Mouse (Mus musculus) forebrain, embryonic 12.5 days (tissue): ENCODE results near the gene Cox6a2. TPM values are rescaled to one million over a fixed set of nuclear protein-coding genes. Genes with fewer than 3 reads are reported as not detected.

ENCODE experiments used
- ATAC-seq: fragments of 200-750 bp; cut with Nextera tagmentation; 2 replicates; pipeline ENCODE4 v1.8.0; 2017; ENCODE audit warnings: moderate TSS enrichment; ENCODE audit not compliant: low FRiP score
- H3K27ac ChIP-seq: fragments of 300-500 bp; sonication (generic); 2 replicates; pipeline ENCODE4 v1.5.1; 2016; ENCODE audit warnings: mild to moderate bottlenecking
- H3K27me3 ChIP-seq: fragments of 300-500 bp; sonication (generic); 2 replicates; pipeline ENCODE4 v1.6.1; 2016; ENCODE audit warnings: mild to moderate bottlenecking
- H3K36me3 ChIP-seq: fragments of 300-500 bp; sonication (generic); replicated peaks from 2 replicates; pipeline ENCODE4 v1.6.1; 2016; ENCODE audit warnings: mild to moderate bottlenecking
- H3K4me1 ChIP-seq: fragments of 300-500 bp; sonication (generic); 2 replicates; pipeline ENCODE4 v1.6.1; 2016
- H3K4me2 ChIP-seq: fragments of 300-500 bp; sonication (generic); 2 replicates; pipeline ENCODE4 v1.6.1; 2016; ENCODE audit warnings: mild to moderate bottlenecking, moderate library complexity
- H3K4me3 ChIP-seq: fragments of 300-500 bp; sonication (generic); replicated peaks from 2 replicates; pipeline ENCODE4 v1.5.1; 2016; ENCODE audit warnings: mild to moderate bottlenecking
- H3K9ac ChIP-seq: fragments of 300-500 bp; sonication (generic); 2 replicates; pipeline ENCODE4 v1.6.1; 2016; ENCODE audit warnings: mild to moderate bottlenecking
- H3K9me3 ChIP-seq: fragments of 300-500 bp; sonication (generic); 2 replicates; pipeline ENCODE4 v1.6.1; 2016
- WGBS: fragments of 180-500 bp; shearing (Covaris S2); methylation state at CpG from one replicate; pipeline ENCODE4 v1.1.7; 2016; 5-methylcytosine and 5-hydroxymethylcytosine counted together
- polyA plus RNA-seq: library from polyadenylated mRNA; unstranded; fragments of >200 nt; fragmentation: Nextera tagmentation; extraction: Ambion mirVana; gene quantifications from 2 replicates; pipeline ENCODE4 v1.2.1, GENCODE M21; 2016

Cox6a2 gene
- polyA plus RNA-seq = 0.29 TPM in 1 of 2 replicates, not detected in the other

DNA sequence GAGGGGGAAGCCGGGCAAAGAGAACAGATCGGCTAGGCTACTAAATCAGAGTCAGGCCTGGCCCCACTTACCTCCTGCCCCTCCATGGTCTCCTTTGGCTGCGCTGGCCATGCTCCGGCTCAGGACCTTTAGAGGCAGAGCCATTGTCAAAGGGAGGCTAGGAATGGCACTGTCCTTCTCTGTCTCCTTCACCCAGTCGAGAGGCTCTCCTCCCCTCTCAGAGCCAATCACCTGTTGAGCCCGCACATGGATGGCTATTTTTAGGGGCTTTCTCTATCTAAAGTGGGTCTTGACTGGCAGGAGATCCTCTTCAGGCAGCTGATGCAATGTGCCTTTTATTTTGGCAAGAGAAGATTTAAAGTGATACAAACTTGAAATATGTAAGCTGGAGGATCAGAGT, at the start of gene Cox6a2:
Gene Cox6a2 (minus strand): TSS at position 236 of the 400 bp plus-strand sequence.
- no peak for ATAC-seq
- no peak within 1 kb of the TSS for H3K4me2 ChIP-seq
- H3K4me3 ChIP-seq = no peak within 1 kb of the TSS
- no peak within 1 kb of the TSS for H3K9ac ChIP-seq
- WGBS = 77% methylated on average over 6 of the region's 6 CpGs
- H3K4me1 ChIP-seq = no peaks in the 10 kb centered on the region
- no peaks in the 10 kb centered on the region for H3K36me3 ChIP-seq
- H3K27me3 ChIP-seq = no peaks in the 10 kb centered on the region; the same call in 1 of the 2 replicates
- no peaks in the 10 kb centered on the region for H3K9me3 ChIP-seq
- H3K27ac ChIP-seq = no peak within 1 kb of the TSS

- Histone ChIP-seq H3K27me3 (peaks cover 25% of the 10 kb centered on the region), H3K27ac (no peak overlapping the region), H3K9me3 (no peaks in the 10 kb centered on the region), H3K36me3 (no peaks in the 10 kb centered on the region), H3K4me1 (peaks cover 15% of the 10 kb centered on the region), H3K4me3 (no peak overlapping the region), H3K9ac (no peak overlapping the region), H3K4me2 (no peak overlapping the region)
- ATAC-seq = no peak
- 88% methylated on average over 5 of the region's 5 CpGs for WGBS
Measured at GRCm38 (mm10) chr7:128255757-128256156, 49.6 kb upstream of the Cox6a2 start.

- WGBS = 56% methylated on average over 2 of the region's 2 CpGs
- ATAC-seq = no peak
- H3K27me3 ChIP-seq = peaks cover 29% of the 10 kb centered on the region
- H3K36me3 ChIP-seq = no peaks in the 10 kb centered on the region; the same call in 1 of the 2 replicates
- H3K4me1 ChIP-seq = peaks cover 15% of the 10 kb centered on the region
- no peak overlapping the region for H3K27ac ChIP-seq
- H3K9me3 ChIP-seq = no peaks in the 10 kb centered on the region
- no peak overlapping the region for H3K4me3 ChIP-seq
- H3K9ac ChIP-seq = no peak overlapping the region
- H3K4me2 ChIP-seq = no peak overlapping the region
Measured at GRCm38 (mm10) chr7:128254978-128255377, 48.8 kb upstream of the Cox6a2 start.

DNA sequence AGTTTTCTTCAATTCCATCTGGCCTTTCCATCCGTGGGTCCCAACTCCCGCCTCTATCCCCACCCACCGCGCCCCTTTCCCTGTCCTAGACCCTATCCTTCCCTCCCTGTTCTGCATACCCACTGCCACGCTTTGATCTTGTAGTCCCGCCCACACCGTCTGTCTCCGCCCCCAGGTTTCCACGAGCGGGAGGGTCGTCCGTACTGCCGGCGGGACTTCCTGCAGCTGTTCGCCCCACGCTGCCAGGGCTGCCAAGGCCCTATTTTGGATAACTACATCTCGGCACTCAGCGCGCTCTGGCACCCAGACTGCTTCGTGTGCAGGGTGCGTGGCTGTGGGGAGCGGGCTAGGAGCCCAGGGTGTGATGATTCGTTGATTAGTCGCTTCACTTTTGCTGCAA, 46.4 kb upstream of the Cox6a2 start:
- no peak overlapping the region for H3K27ac ChIP-seq

DNA sequence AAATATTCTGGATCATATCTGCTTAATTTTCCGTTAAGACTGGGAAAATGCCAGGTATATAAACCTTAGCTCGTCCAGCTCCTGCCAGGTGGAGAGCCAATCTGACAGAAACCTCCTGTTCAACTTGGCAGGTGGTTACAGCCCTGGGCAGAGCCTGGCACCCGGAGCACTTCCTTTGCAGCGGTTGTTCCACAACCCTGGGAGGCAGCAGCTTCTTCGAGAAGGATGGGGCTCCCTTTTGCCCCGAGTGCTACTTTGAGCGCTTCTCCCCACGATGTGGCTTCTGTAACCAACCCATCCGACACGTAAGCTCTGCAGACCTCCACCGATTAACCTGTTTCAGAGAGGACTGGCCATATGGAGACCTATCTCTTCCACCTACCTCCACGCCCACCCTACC, 45.8 kb upstream of the Cox6a2 start:
- peaks cover 50% of the 10 kb centered on the region for H3K27me3 ChIP-seq
- H3K27ac ChIP-seq = no peak overlapping the region
- H3K36me3 ChIP-seq = no peaks in the 10 kb centered on the region; the same call in 1 of the 2 replicates
- H3K4me3 ChIP-seq = peak overlapping the region; percentile 32
- no peak overlapping the region; the same call in 1 of the 2 replicates for H3K9ac ChIP-seq
- H3K4me2 ChIP-seq = peak overlapping the region; percentile 66
- H3K4me1 ChIP-seq = peaks cover 23% of the 10 kb centered on the region
- no peaks in the 10 kb centered on the region for H3K9me3 ChIP-seq
- 57% methylated on average over 12 of the region's 12 CpGs for WGBS
- no peak for ATAC-seq

More for the DNA sequence above, 46.4 kb upstream of the Cox6a2 start:
- no peaks in the 10 kb centered on the region; the same call in 1 of the 2 replicates for H3K36me3 ChIP-seq
- peak overlapping the region; percentile 32 for H3K4me3 ChIP-seq
- H3K4me1 ChIP-seq = peaks cover 17% of the 10 kb centered on the region
- peaks cover 45% of the 10 kb centered on the region for H3K27me3 ChIP-seq
- peak overlapping the region; percentile 39 for H3K9ac ChIP-seq
- H3K9me3 ChIP-seq = no peaks in the 10 kb centered on the region
- peak; percentile 74; the same call in 1 of the 2 replicates for ATAC-seq
- 7% methylated on average over 24 of the region's 24 CpGs for WGBS
- H3K4me2 ChIP-seq = peak overlapping the region; percentile 66

DNA sequence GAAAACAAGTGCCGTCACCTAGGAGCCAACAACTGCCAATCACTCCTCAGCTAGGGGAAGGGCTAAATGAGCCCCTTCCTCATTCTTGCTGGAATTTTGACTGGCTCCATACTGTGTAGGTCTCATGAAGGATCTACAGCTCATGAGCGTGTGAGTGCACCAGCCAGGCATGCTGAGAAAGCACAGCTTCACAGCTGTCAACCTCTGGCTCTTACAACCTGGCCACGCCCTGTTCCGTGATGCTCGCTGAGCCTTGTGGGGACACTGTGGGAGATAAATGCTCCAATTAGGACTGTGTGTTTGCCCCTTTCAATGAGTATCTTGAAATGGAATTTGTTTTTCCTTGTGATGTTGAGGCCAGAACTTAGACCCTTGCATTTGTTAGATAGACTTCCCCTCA, 43.8 kb upstream of the Cox6a2 start:
- 80% methylated on average over 5 of the region's 5 CpGs for WGBS
- no peak overlapping the region for H3K4me3 ChIP-seq
- no peak overlapping the region for H3K4me2 ChIP-seq
- H3K36me3 ChIP-seq = peaks cover 2% of the 10 kb centered on the region
- H3K9ac ChIP-seq = no peak overlapping the region
- H3K27me3 ChIP-seq = peaks cover 60% of the 10 kb centered on the region
- peaks cover 34% of the 10 kb centered on the region for H3K4me1 ChIP-seq
- H3K27ac ChIP-seq = no peak overlapping the region
- H3K9me3 ChIP-seq = no peaks in the 10 kb centered on the region
- no peak for ATAC-seq

- Histone ChIP-seq H3K27me3 (peaks cover 58% of the 10 kb centered on the region), H3K9ac (no peak overlapping the region), H3K27ac (no peak overlapping the region), H3K4me3 (no peak overlapping the region), H3K4me2 (peak overlapping the region; percentile 61; the same call in 1 of the 2 replicates), H3K36me3 (peaks cover 14% of the 10 kb centered on the region), H3K4me1 (peaks cover 34% of the 10 kb centered on the region), H3K9me3 (no peaks in the 10 kb centered on the region)
- no peak for ATAC-seq
- WGBS = 83% methylated on average over 10 of the region's 10 CpGs
Measured at GRCm38 (mm10) chr7:128248081-128249042, 42.2 kb upstream of the Cox6a2 start.

- 2% methylated on average over 13 of the region's 13 CpGs for WGBS
- 0 out of 2 replicates have a peak overlapping the region, but pooled peaks have one; percentile 54 for H3K27ac ChIP-seq
Measured at GRCm38 (mm10) chr7:128247443-128247842, 41.3 kb upstream of the Cox6a2 start.

DNA sequence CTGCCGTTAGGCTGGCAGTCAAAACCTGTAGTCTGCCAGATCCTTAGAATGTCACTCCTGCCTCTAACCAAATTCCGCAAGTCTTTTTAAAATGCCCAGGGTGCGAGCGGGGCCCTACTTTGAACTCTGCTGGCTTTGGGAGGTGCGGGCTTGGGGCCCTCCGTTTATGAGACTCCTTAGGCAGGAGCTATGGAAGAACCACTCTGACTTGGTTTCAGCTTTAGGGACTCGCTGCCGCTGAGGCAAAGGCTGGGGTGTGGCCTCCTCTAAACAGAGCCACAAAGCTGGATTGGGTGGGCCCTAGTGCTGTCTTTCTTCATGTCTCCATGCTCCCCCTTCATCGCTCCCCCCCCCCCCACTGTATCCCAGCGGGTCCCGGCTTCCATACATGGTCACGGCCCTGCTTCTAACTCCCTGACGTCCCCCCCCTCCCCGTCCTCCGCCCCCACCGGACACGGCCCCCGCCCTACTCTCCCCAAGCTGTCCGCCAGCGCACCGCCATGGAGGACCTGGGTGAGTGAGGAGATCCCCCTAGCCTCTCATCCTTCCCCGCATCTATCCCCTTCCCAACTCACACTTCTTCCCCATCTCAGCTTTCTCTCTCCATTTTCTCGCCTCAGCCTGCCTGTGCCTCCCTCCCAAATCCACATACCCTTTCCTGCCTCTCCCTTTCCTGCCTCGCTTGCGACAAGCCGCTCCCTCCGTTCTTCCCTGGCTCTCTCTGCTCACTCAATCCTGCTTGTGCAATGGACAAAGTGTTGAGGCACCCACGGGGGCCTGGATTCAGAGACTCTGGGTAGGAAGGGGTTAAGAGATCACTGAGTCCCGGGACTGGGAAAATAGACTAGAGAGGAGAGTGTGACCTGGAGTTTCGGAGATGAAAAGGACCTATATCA, 40.6 kb upstream of the Cox6a2 start, which contains the start of gene Tgfb1i1:
Gene Tgfb1i1 (plus strand): TSS at position 317 of the 896 bp plus-strand sequence.
- Histone ChIP-seq H3K4me2 (peak within 1 kb of the TSS; percentile 61), H3K9me3 (no peaks in the 10 kb centered on the region), H3K4me3 (peak within 1 kb of the TSS; percentile 38), H3K27ac (peak within 1 kb of the TSS; percentile 54; the same call in 1 of the 2 replicates), H3K4me1 (peaks cover 19% of the 10 kb centered on the region), H3K9ac (peak within 1 kb of the TSS; percentile 53), H3K27me3 (peaks cover 48% of the 10 kb centered on the region), H3K36me3 (peaks cover 29% of the 10 kb centered on the region)
- peak; percentile 56; the same call in 1 of the 2 replicates for ATAC-seq
- 3% methylated on average over 27 of the region's 30 CpGs for WGBS

More at GRCm38 (mm10) chr7:128247443-128247842, 41.3 kb upstream of the Cox6a2 start:
- peak; percentile 80 for ATAC-seq
- H3K4me2 ChIP-seq = peak overlapping the region; percentile 61
- H3K4me1 ChIP-seq = peaks cover 25% of the 10 kb centered on the region
- peak overlapping the region; percentile 38 for H3K4me3 ChIP-seq
- peaks cover 22% of the 10 kb centered on the region for H3K36me3 ChIP-seq
- H3K9me3 ChIP-seq = no peaks in the 10 kb centered on the region
- peaks cover 54% of the 10 kb centered on the region for H3K27me3 ChIP-seq
- H3K9ac ChIP-seq = peak overlapping the region; percentile 53; the same call in 1 of the 2 replicates

DNA sequence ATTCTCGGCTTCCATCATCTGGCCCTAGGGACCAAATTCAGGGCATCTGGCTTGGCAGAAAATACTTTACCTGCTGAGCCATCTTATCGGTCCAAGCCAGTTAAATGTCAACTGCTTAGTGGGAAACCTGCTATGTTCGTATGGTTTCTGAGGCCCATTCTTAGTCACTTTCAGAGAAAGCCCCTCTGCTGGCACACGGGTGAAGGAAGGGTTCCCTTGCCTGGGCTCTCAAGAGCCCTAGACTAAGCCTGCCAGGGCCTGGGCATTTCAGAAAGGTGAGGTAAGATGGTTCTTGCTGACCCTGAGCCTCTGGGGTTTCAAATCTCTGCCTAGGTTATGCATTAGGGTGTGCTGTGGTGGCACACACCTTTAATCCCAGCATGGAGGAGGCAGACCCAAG, 39.4 kb upstream of the Cox6a2 start:
- Histone ChIP-seq H3K9ac (no peak overlapping the region; the same call in 1 of the 2 replicates), H3K9me3 (no peaks in the 10 kb centered on the region), H3K27me3 (peaks cover 41% of the 10 kb centered on the region), H3K4me2 (no peak overlapping the region), H3K36me3 (peaks cover 40% of the 10 kb centered on the region), H3K27ac (no peak overlapping the region), H3K4me1 (peaks cover 19% of the 10 kb centered on the region), H3K4me3 (no peak overlapping the region)
- no peak for ATAC-seq
- 88% methylated on average over 4 of the region's 4 CpGs for WGBS

- Histone ChIP-seq H3K4me1 (peaks cover 20% of the 10 kb centered on the region), H3K4me3 (no peak overlapping the region), H3K27me3 (peaks cover 35% of the 10 kb centered on the region), H3K4me2 (no peak overlapping the region), H3K27ac (no peak overlapping the region), H3K36me3 (peaks cover 48% of the 10 kb centered on the region), H3K9me3 (no peaks in the 10 kb centered on the region), H3K9ac (peak overlapping the region; percentile 5; the same call in 1 of the 2 replicates)
- 88% methylated on average over 18 of the region's 18 CpGs for WGBS
- ATAC-seq = no peak
Measured at GRCm38 (mm10) chr7:128244410-128245025, 38.3 kb upstream of the Cox6a2 start.
